Mouse (Mus musculus): ENCODE data around the gene Ssr1. TPM values are rescaled to one million over a fixed set of nuclear protein-coding genes. Genes with fewer than 3 reads are reported as not detected.

Gene Ssr1
- polyA plus RNA-seq, 1 experiment from 2014 or later = 79.5 TPM

GRCm38 (mm10) chr13:37919711-37920277, 74.2 kb downstream of the Ssr1 start:
- no peak for DNase-seq (ENCODE audit: low spot score)

GRCm38 (mm10) chr13:37918336-37919261, 75.4 kb downstream of the Ssr1 start:
- DNase-seq (ENCODE audit: low spot score) = no peak

Other genes with a start within 250 kb of the Ssr1 start
- gene Rreb1, start 215.8 kb downstream of the Ssr1 start, polyA plus RNA-seq (2015; fragmentation: Nextera tagmentation; extraction: Ambion mirVana) = 8.5 and 9.6 TPM in 2 replicates
- gene Riok1, start 42.8 kb upstream of the Ssr1 start, polyA plus RNA-seq (2015; fragmentation: Nextera tagmentation; extraction: Ambion mirVana) = 57.5 and 70.8 TPM in 2 replicates
- 1.0 and 1.2 TPM in 2 replicates for gene Cage1, start 42.9 kb upstream of the Ssr1 start, polyA plus RNA-seq (2015; fragmentation: Nextera tagmentation; extraction: Ambion mirVana)
- 15.6 and 19.3 TPM in 2 replicates for gene Dsp, start 157.1 kb upstream of the Ssr1 start, polyA plus RNA-seq (2015; fragmentation: Nextera tagmentation; extraction: Ambion mirVana)
- 43.7 and 48.2 TPM in 2 replicates for gene Snrnp48, start 210.7 kb upstream of the Ssr1 start, polyA plus RNA-seq (2015; fragmentation: Nextera tagmentation; extraction: Ambion mirVana)

Measured in thymus, postnatal 0 days (tissue).